Comparison of ENCODE assay signal across 8 mouse cellular contexts in genomic region chr1:78658441-78659269, GRCm38 (mm10). TPM values are rescaled to one million over a fixed set of nuclear protein-coding genes. Genes with fewer than 3 reads are reported as not detected.
DNase-seq lines count a peak whose midpoint lies in the region; ATAC-seq lines count a peak whose summit lies in the region.

No protein-coding gene starts in this region.

- no peaks in the 10 kb centered on the region for H3K36me3 ChIP-seq in forebrain, embryonic 13.5 days (ENCODE audit: poor library complexity, severe bottlenecking)
- H3K36me3 ChIP-seq in kidney, embryonic 14.5 days (ENCODE audit: control insufficient read depth, insufficient read depth, low read length): no peaks in the 10 kb centered on the region

- peak overlapping the region; percentile 71 for H3K4me2 ChIP-seq in forebrain, embryonic 13.5 days
- H3K4me2 ChIP-seq in kidney, embryonic 14.5 days (replicated peaks; ENCODE audit: low read depth, low read length): peak overlapping the region; percentile 65

- peak overlapping the region; percentile 96 for H3K9ac ChIP-seq in forebrain, embryonic 13.5 days
- H3K9ac ChIP-seq in kidney, embryonic 14.5 days (ENCODE audit: low read depth, low read length): peak overlapping the region; percentile 94

- no peaks in the 10 kb centered on the region for H3K9me3 ChIP-seq in forebrain, embryonic 13.5 days (replicated peaks)
- H3K9me3 ChIP-seq in kidney, embryonic 14.5 days (ENCODE audit: control insufficient read depth, low read length): no peaks in the 10 kb centered on the region

- ATAC-seq in forebrain, embryonic 13.5 days: no peak
- no peak for ATAC-seq in kidney, embryonic 14.5 days (ENCODE audit: low FRiP score, low TSS enrichment)
- ATAC-seq in megakaryocyte-erythroid progenitor cell, adult 5-6 weeks (replicated peaks; ENCODE audit: low FRiP score, low TSS enrichment, poor library complexity, severe bottlenecking): peak; percentile 32; the same call in 1 of the 2 replicates

- peaks cover 35% of the 10 kb centered on the region for H3K4me1 ChIP-seq in forebrain, embryonic 13.5 days
- peaks cover 24% of the 10 kb centered on the region; the same call in 1 of the 2 replicates for H3K4me1 ChIP-seq in kidney, embryonic 14.5 days (ENCODE audit: control insufficient read depth, insufficient read depth, low read length)

- H3K4me3 ChIP-seq in forebrain, embryonic 13.5 days: peak overlapping the region; percentile 95
- peak overlapping the region; percentile 97 for H3K4me3 ChIP-seq in kidney, embryonic 14.5 days (ENCODE audit: low read length)

- peak; percentile 10 to 17 for DNase-seq in spleen, postnatal 10 days (ENCODE audit: low spot score in 2 of 2)
- DNase-seq in spleen, postnatal 36 days (ENCODE audit: low spot score in 2 of 2): no peak
- peak; percentile 11 for DNase-seq in c-Kit-negative CD71-positive TER-119-positive erythroid progenitor cells, embryonic 14.5 days (ENCODE audit: low read depth, low spot score)
- DNase-seq in urinary bladder, postnatal 14 days (ENCODE audit: low spot score): no peak
- DNase-seq in adrenal gland, postnatal 36 days: no peak

- H3K27me3 ChIP-seq in forebrain, embryonic 13.5 days: no peaks in the 10 kb centered on the region
- H3K27me3 ChIP-seq in kidney, embryonic 14.5 days (ENCODE audit: control insufficient read depth, insufficient read depth, low read length): no peaks in the 10 kb centered on the region

- H3K27ac ChIP-seq in forebrain, embryonic 13.5 days: peak overlapping the region; percentile 97
- H3K27ac ChIP-seq in kidney, embryonic 14.5 days (ENCODE audit: low read depth, low read length): peak overlapping the region; percentile 94

- 1% methylated on average over 20 of the region's 20 CpGs for WGBS in forebrain, embryonic 13.5 days
- WGBS in kidney, embryonic 14.5 days: under 1% methylated on average over 20 of the region's 20 CpGs

RNA-seq across cellular contexts. Expression of gene Utp14b, which starts 0.8 kb away (rescaled TPM):
- polyA plus RNA-seq in forebrain, embryonic 13.5 days (2015; fragmentation: Nextera tagmentation; extraction: Ambion mirVana): 2.8 and 3.2 TPM in 2 replicates
- polyA plus RNA-seq in kidney, embryonic 14.5 days (2014; fragmentation: Nextera tagmentation; extraction: Ambion mirVana): 3.0 and 7.6 TPM in 2 replicates
- total RNA-seq in megakaryocyte-erythroid progenitor cell, adult 5-6 weeks (2014; fragmentation: Nextera tagmentation): 6.1 and 10.7 TPM in 2 replicates
- total RNA-seq in megakaryocyte-erythroid progenitor cell, adult 5-6 weeks (2017): 8.1 and 18.0 TPM in 2 replicates
- total RNA-seq in adrenal gland, postnatal 36 days (2021): 1 to 10 TPM; 4.1 TPM

RNA-seq across cellular contexts. Expression of gene Acsl3, which starts 1.0 kb away (rescaled TPM):
- 63.4 and 76.1 TPM in 2 replicates for polyA plus RNA-seq in forebrain, embryonic 13.5 days (2015; fragmentation: Nextera tagmentation; extraction: Ambion mirVana)
- 45.8 and 97.7 TPM in 2 replicates for polyA plus RNA-seq in kidney, embryonic 14.5 days (2014; fragmentation: Nextera tagmentation; extraction: Ambion mirVana)
- 10.1 and 12.9 TPM in 2 replicates for total RNA-seq in megakaryocyte-erythroid progenitor cell, adult 5-6 weeks (2014; fragmentation: Nextera tagmentation)
- 50.9 and 77.7 TPM in 2 replicates for total RNA-seq in megakaryocyte-erythroid progenitor cell, adult 5-6 weeks (2017)
- total RNA-seq in adrenal gland, postnatal 36 days (2021): 10 to 100 TPM; 24.6 to 25.0 TPM

Comparison
In these comparisons a context has a peak if more than half of its experiments do, and no peak if none do; other contexts are left out.
1. DNase-seq: peak in spleen, postnatal 10 days (2 of 2) and c-Kit-negative CD71-positive TER-119-positive erythroid progenitor cells, embryonic 14.5 days (single experiment); none in spleen, postnatal 36 days (0 of 2), urinary bladder, postnatal 14 days (single experiment) and adrenal gland, postnatal 36 days (0 of 2).